Mouse (Mus musculus): ENCODE results near the gene Nrd1. TPM values are rescaled to one million over a fixed set of nuclear protein-coding genes. Genes with fewer than 3 reads are reported as not detected.

Nrd1 gene
- polyA plus RNA-seq, 1 experiment: 150 TPM

- no peak overlapping the region for H3K27ac ChIP-seq (ENCODE audit: insufficient read depth, low read length)
- H3K27me3 ChIP-seq (ENCODE audit: control insufficient read depth, insufficient read depth, low read length): no peaks in the 10 kb centered on the region
- no peak for TF ChIP-seq POLR2A (IDR thresholded peaks at IDR 0.05; ENCODE audit: borderline replicate concordance, insufficient read depth, low read length)
- TF ChIP-seq CTCF (IDR thresholded peaks at IDR 0.05; ENCODE audit: borderline replicate concordance, insufficient read depth, low read depth, low read length): no peak
- 88% methylated on average over 2 of the region's 2 CpGs for WGBS
- no peak for DNase-seq
- H3K4me1 ChIP-seq (ENCODE audit: control insufficient read depth, insufficient read depth, low read length): no peaks in the 10 kb centered on the region
- H3K4me3 ChIP-seq (replicated peaks; ENCODE audit: insufficient read depth, low read depth, low read length): no peak overlapping the region
These were observed 29.4 kb downstream of the Nrd1 start for GRCm38 (mm10) chr4:109029857-109030256.

- Histone ChIP-seq H3K4me3 (replicated peaks; ENCODE audit: insufficient read depth, low read depth, low read length) (no peak overlapping the region), H3K27me3 (ENCODE audit: control insufficient read depth, insufficient read depth, low read length) (no peaks in the 10 kb centered on the region), H3K27ac (ENCODE audit: insufficient read depth, low read length) (no peak overlapping the region), H3K4me1 (ENCODE audit: control insufficient read depth, insufficient read depth, low read length) (no peaks in the 10 kb centered on the region)
- DNase-seq: no peak
- TF ChIP-seq CTCF (IDR thresholded peaks at IDR 0.05; ENCODE audit: borderline replicate concordance, insufficient read depth, low read depth, low read length) (no peak), POLR2A (IDR thresholded peaks at IDR 0.05; ENCODE audit: borderline replicate concordance, insufficient read depth, low read length) (no peak)
- WGBS: 95% methylated on average over 2 of the region's 2 CpGs
These were observed 29.8 kb downstream of the Nrd1 start for GRCm38 (mm10) chr4:109030266-109030665.

GRCm38 (mm10) chr4:109036327-109036726 lies 35.9 kb downstream of the Nrd1 start:
- Histone ChIP-seq H3K27ac (ENCODE audit: insufficient read depth, low read length) (no peak overlapping the region), H3K4me3 (replicated peaks; ENCODE audit: insufficient read depth, low read depth, low read length) (no peak overlapping the region), H3K27me3 (ENCODE audit: control insufficient read depth, insufficient read depth, low read length) (no peaks in the 10 kb centered on the region), H3K4me1 (ENCODE audit: control insufficient read depth, insufficient read depth, low read length) (no peaks in the 10 kb centered on the region)
- TF ChIP-seq CTCF (IDR thresholded peaks at IDR 0.05; ENCODE audit: borderline replicate concordance, insufficient read depth, low read depth, low read length): peak; percentile 62
- TF ChIP-seq POLR2A (IDR thresholded peaks at IDR 0.05; ENCODE audit: borderline replicate concordance, insufficient read depth, low read length): no peak
- peak; percentile 22 to 47 for DNase-seq

- H3K27me3 ChIP-seq (ENCODE audit: control insufficient read depth, insufficient read depth, low read length): no peaks in the 10 kb centered on the region
- DNase-seq: no peak
- no peak for TF ChIP-seq CTCF (IDR thresholded peaks at IDR 0.05; ENCODE audit: borderline replicate concordance, insufficient read depth, low read depth, low read length)
- no peak for TF ChIP-seq POLR2A (IDR thresholded peaks at IDR 0.05; ENCODE audit: borderline replicate concordance, insufficient read depth, low read length)
- WGBS: 83% methylated on average over 4 of the region's 4 CpGs
- no peaks in the 10 kb centered on the region for H3K4me1 ChIP-seq (ENCODE audit: control insufficient read depth, insufficient read depth, low read length)
- no peak overlapping the region for H3K27ac ChIP-seq (ENCODE audit: insufficient read depth, low read length)
- H3K4me3 ChIP-seq (replicated peaks; ENCODE audit: insufficient read depth, low read depth, low read length): no peak overlapping the region
These were observed 42.3 kb downstream of the Nrd1 start for GRCm38 (mm10) chr4:109042739-109043138.

GRCm38 (mm10) chr4:109043294-109043693 lies 42.8 kb downstream of the Nrd1 start:
- H3K4me1 ChIP-seq (ENCODE audit: control insufficient read depth, insufficient read depth, low read length): no peaks in the 10 kb centered on the region
- no peaks in the 10 kb centered on the region for H3K27me3 ChIP-seq (ENCODE audit: control insufficient read depth, insufficient read depth, low read length)
- no peak overlapping the region for H3K4me3 ChIP-seq (replicated peaks; ENCODE audit: insufficient read depth, low read depth, low read length)
- no peak overlapping the region for H3K27ac ChIP-seq (ENCODE audit: insufficient read depth, low read length)
- no peak for DNase-seq
- no peak for TF ChIP-seq CTCF (IDR thresholded peaks at IDR 0.05; ENCODE audit: borderline replicate concordance, insufficient read depth, low read depth, low read length)
- no peak for TF ChIP-seq POLR2A (IDR thresholded peaks at IDR 0.05; ENCODE audit: borderline replicate concordance, insufficient read depth, low read length)
- 80% methylated on average over 5 of the region's 5 CpGs for WGBS

- 65% methylated on average over 5 of the region's 5 CpGs for WGBS
- no peak overlapping the region for H3K4me3 ChIP-seq (replicated peaks; ENCODE audit: insufficient read depth, low read depth, low read length)
- TF ChIP-seq CTCF (IDR thresholded peaks at IDR 0.05; ENCODE audit: borderline replicate concordance, insufficient read depth, low read depth, low read length): no peak
- TF ChIP-seq POLR2A (IDR thresholded peaks at IDR 0.05; ENCODE audit: borderline replicate concordance, insufficient read depth, low read length): no peak
- no peak for DNase-seq
- H3K4me1 ChIP-seq (ENCODE audit: control insufficient read depth, insufficient read depth, low read length): no peaks in the 10 kb centered on the region
- no peaks in the 10 kb centered on the region for H3K27me3 ChIP-seq (ENCODE audit: control insufficient read depth, insufficient read depth, low read length)
- no peak overlapping the region for H3K27ac ChIP-seq (ENCODE audit: insufficient read depth, low read length)
These were observed 43.3 kb downstream of the Nrd1 start for GRCm38 (mm10) chr4:109043756-109044155.

GRCm38 (mm10) chr4:109048258-109048657 lies 47.8 kb downstream of the Nrd1 start:
- 83% methylated on average over 4 of the region's 4 CpGs for WGBS

GRCm38 (mm10) chr4:109052282-109052681 lies 51.8 kb downstream of the Nrd1 start:
- no peak for TF ChIP-seq POLR2A (IDR thresholded peaks at IDR 0.05; ENCODE audit: borderline replicate concordance, insufficient read depth, low read length)
- TF ChIP-seq CTCF (IDR thresholded peaks at IDR 0.05; ENCODE audit: borderline replicate concordance, insufficient read depth, low read depth, low read length): no peak
- H3K4me1 ChIP-seq (ENCODE audit: control insufficient read depth, insufficient read depth, low read length): no peaks in the 10 kb centered on the region
- DNase-seq: no peak
- no peak overlapping the region for H3K4me3 ChIP-seq (replicated peaks; ENCODE audit: insufficient read depth, low read depth, low read length)
- H3K27me3 ChIP-seq (ENCODE audit: control insufficient read depth, insufficient read depth, low read length): no peaks in the 10 kb centered on the region
- no peak overlapping the region for H3K27ac ChIP-seq (ENCODE audit: insufficient read depth, low read length)
- 40% methylated on average over 1 of the region's 1 CpGs for WGBS

More at GRCm38 (mm10) chr4:109048258-109048657, 47.8 kb downstream of the Nrd1 start:
- TF ChIP-seq CTCF (IDR thresholded peaks at IDR 0.05; ENCODE audit: borderline replicate concordance, insufficient read depth, low read depth, low read length) (no peak), POLR2A (IDR thresholded peaks at IDR 0.05; ENCODE audit: borderline replicate concordance, insufficient read depth, low read length) (no peak)
- H3K27ac ChIP-seq (ENCODE audit: insufficient read depth, low read length): no peak overlapping the region
- H3K4me1 ChIP-seq (ENCODE audit: control insufficient read depth, insufficient read depth, low read length): no peaks in the 10 kb centered on the region
- H3K4me3 ChIP-seq (replicated peaks; ENCODE audit: insufficient read depth, low read depth, low read length): no peak overlapping the region
- no peaks in the 10 kb centered on the region for H3K27me3 ChIP-seq (ENCODE audit: control insufficient read depth, insufficient read depth, low read length)
- DNase-seq: no peak
